Mouse (Mus musculus) G1E-ER4 (cell line): ENCODE measurements around the gene Kif12. TPM values are rescaled to one million over a fixed set of nuclear protein-coding genes. Genes with fewer than 3 reads are reported as not detected.

Experiments used
- GATA1 ChIP-seq: IDR thresholded peaks from one replicate; pipeline ENCODE4 v1.8.0; 2012; ENCODE audit warnings: low read length, inconsistent platforms
- polyA plus RNA-seq: library from polyadenylated mRNA; stranded (reverse); fragments of >175 nt; gene quantifications from 2 replicates; pipeline ENCODE4 v1.2.3, GENCODE M21; 2012

The Kif12 gene
- polyA plus RNA-seq, 1 experiment = not detected

- no peak for TF ChIP-seq GATA1
Observed at GRCm38 (mm10) chr4:63118639-63119437, 53.1 kb downstream of the Kif12 start.

Other genes with a start within 250 kb of the Kif12 start
- not detected in 2 replicates for gene Zfp618, start 206.6 kb downstream of the Kif12 start, polyA plus RNA-seq
- gene Ambp, start 17.3 kb downstream of the Kif12 start, polyA plus RNA-seq = not detected in 2 replicates
- not detected in 2 replicates for gene Col27a1, start 41.9 kb upstream of the Kif12 start, polyA plus RNA-seq
- not detected in 2 replicates for gene Orm1, start 172.4 kb upstream of the Kif12 start, polyA plus RNA-seq
- not detected in 2 replicates for gene Orm3, start 184.0 kb upstream of the Kif12 start, polyA plus RNA-seq
- not detected in 2 replicates for gene Orm2, start 190.3 kb upstream of the Kif12 start, polyA plus RNA-seq
- not detected in 2 replicates for gene Akna, start 231.2 kb upstream of the Kif12 start, polyA plus RNA-seq